Mouse (Mus musculus) testis, postnatal 14 days (tissue): ENCODE results near the gene Gse1.

Experiments used
- DNase-seq: peaks from one replicate; pipeline ENCODE4 v3.0.0; 2021; ENCODE audit warnings: low spot score

Gene Gse1

DNA sequence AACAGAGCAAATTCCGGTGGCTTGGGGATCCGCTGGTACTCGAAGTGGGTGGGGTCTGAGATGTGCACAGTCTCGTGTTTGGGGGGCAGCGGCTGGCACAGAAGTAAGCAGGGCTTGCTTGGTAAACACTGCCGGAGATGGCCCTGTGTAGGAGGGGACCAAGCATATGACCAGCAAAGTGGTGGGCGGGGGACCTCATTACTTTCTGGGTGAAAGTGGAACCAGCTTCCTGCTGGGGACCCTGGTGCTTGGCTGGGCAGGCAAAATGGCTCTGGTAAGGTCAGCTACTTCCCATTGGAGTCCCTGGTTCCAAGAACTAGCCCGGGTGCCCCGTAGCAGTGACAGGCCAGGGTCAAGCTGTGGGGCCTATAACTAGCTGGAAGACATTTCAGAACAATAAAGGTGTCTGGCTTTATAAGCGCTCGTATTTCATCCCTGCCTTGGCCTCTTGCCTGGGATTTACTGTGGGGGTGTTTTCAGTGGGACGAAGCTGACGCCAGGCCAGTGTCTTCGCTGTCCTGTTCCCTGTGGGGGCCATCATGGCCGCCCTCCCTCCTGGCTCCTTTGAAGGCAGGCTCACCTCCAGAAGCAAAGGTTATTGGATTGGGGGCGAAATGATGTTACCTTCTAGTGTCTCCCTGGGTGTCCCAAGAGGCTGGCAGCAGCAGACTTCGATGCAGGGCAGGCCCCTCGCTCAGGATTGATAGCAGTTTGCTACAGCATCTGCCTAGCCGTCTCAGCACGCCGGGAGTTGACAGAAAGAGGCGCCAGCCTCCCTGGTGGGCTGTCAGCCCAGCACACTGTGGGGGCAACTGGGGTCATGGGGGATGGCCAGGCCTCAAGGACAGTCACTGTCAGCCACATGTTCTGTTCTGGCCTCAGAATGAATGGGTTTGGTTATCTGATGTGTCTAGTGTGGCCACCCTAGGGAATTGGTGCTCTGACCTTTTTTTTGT, 148.9 kb downstream of the Gse1 start:
- DNase-seq: no peak

DNA sequence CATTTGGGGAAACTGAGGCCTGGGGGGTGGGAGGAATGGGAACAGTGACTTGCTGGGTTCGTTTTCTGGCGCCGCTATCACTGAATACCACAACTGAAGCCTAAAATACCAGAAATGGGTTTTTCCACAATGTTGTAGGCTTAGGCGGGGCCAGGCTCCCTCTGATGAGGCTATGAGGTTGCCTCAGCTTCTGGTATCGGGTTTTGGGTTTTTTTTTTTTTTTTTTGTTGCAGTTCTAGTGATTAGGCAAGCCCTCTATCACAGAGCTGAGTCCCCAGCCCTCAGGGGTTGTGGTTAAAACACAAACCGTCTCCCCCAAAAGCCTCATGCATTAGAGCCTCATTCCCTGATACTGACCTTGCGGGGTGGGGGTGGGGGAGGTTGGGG, 149.5 kb downstream of the Gse1 start:
- no peak for DNase-seq

DNA sequence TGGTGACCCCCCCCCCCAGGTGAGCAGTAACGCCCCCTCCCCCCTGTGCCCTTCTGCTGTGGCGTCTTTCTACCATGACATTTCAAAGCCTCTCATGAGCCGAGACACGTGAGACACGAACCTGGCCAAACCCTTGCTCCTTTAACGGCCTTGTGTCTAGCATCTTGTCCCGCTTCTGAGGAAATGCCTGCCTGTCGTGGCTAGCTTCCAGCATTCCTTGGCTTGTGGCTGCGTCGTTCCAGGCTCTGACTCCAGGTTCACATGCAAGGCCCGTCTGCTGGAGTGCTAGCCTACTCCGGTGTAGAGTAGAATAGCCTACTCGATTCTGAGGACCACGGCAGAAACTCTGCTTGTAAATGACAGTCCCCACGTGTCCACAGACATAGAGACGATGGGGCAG, 150.1 kb downstream of the Gse1 start:
- no peak for DNase-seq

DNA sequence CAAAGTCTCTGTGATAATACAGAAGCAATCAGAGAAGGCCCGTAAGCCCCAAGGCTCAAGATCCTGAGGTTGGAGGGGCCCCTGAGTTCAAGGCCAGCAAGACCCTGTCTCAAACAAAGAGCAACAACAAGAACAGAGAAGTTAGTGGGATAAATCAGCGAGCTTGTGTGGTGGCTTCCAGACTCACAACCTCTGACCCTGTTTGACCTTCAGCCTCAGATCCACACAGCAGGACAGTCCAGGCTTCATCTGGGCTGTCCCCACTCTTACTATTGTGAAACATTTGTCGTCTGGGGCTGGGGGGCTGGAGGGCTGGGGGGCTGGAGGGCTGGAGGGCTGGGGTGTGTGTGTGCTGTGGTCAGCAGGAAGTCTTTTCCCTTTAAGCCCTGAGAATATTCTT, 150.8 kb downstream of the Gse1 start:
- DNase-seq: no peak

DNA sequence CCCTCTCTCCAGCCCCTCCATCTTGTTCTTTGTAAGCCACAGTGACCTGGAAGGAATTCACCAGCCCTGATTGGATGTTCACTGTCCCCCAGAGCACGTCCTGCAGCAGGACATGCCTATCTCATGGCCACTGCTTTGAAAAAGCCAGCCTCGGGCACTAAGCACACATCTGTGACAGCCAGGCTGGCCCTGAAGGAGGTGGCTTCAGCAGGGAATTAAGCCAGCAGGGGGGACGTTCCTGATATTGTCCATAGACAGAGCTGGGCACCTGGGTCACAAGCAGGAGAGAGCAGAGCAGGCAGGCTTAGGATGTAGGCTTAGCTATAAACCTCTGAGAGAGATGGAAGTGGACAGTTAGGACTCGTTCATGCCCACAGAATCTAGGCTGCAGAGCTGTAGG, 153.6 kb downstream of the Gse1 start:
- DNase-seq: no peak

DNA sequence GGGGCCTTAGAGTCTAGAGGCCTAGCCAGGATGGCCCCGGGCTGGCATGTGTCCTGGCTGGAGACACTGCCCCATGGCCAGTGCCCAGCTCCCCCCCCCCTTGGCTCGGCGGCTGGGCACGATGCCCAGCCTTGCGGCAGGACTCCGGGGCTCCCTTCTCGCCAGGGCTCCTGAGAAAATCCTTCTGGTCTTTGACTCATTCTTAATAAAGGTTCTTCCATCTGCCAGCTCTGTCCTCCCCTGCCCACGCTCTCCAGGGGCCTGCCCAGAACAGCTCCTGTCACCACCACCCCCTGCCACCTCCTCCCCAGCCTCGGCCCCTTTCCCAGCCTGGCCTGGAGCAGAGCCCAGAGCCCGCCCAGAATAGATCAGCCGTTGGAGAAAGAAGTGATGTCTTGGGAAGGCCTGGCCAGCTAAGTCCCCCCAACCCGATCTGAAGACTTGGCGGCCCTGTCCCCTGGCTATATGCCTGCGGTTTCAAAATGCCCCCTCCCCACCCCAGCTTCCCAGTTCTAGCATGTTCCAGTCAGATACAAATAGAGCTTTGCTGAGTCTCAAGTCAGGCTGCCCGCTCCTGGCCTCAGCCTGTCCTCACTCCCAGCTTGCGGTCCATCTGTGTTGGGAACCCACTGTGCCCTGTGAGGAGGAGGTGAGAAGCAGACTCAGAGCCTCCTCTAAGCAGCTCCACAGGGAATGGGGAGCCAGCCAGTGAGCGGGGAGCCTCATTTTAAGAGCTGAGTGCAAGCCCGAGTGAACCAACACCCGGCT, 154.4 kb downstream of the Gse1 start:
- DNase-seq: peak; percentile 80

DNA sequence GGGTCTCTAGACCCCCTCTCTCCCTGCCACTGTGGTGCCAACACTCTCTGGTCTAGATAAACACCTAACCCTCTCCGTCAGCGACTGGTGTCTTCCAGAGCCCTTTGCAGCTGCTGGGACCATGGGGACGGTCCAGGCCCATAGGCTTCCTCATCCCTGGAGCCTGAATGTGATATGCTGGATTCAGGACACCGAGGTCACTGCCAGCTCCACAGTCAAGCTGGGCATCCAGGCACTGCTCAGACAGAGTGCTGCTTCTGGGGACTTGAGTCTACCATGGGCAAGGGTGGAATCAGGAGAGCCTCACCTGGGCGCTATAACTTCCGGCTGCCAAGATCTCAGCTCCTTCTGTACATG, 154.9 kb downstream of the Gse1 start:
- no peak for DNase-seq

DNA sequence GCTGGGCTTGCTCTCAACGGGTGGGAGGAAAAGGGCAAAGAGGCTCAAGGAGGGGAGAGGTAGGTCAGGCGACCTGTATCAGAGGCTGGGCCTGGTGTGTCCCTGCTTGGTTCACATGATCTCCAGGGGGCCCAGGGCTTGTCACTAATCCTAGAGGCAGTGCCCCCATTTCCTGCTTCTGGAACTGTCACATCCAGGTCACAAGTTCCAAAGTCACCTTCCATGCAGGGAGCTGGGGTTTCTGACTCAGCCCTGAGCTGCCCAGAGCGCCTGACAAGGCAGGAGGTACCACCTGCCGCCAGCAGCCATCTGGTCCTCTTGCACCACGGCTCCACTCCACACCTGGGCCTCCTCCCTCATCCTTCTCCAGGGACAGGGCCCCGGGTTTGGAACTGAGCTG, 155.5 kb downstream of the Gse1 start:
- no peak for DNase-seq

DNA sequence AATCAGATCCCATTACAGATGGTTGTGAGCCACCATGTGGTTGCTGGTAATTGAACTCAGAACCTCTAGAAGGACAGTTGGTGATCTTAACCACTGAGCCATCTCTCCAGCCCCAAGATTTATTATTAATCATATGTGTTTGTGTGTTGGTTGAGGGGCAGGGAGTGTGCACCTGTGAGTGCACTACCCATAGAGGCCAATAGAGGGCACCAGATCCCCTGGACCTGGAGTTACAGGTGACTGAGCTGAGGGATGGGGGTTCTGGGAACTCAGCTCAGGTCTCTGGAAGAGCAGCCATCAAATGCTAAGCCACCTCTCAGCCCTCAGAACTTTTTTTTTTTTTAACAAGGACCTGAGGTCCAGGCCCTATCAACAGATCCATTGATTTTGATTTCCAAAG, 156.5 kb downstream of the Gse1 start:
- DNase-seq: no peak

DNA sequence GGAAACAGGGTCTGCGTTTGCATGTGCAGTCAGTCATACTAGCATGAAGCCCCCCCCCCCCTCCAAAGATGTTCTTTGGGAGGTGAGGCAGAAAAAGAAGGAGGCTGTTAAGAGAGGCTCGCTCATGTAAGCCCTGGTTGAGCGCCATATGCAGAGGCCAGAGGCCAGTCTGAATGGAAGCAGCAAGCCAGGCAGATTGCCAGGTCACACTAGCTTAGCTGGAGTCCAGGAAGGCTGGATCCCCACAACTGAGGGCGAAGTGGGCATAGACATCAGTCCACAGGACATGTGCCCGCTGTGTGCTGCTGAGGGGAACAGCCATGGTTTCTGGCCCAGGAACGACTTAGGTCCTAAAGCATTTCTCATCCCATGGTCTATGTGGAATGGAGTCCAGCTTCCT, 160.0 kb downstream of the Gse1 start:
- no peak for DNase-seq

DNA sequence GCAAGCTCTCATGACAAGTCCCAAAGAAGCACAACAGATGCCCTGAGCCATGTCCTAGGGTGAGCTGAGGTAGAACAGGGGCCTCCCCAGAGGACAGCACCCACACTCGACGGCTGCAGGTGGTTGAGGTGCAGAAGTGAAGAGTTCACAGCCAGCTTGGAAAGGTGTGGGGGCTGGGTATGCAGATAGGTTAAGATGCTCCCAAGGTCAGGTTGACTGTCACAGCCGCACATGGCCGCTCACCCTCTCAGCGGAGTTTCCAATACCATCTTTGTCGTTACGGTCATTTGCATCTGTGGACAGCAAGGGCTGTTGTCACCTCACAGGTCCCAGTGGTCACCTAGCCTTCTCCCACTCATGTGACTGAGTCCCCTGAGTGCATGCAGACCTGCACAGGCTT, 162.3 kb downstream of the Gse1 start:
- no peak for DNase-seq

DNA sequence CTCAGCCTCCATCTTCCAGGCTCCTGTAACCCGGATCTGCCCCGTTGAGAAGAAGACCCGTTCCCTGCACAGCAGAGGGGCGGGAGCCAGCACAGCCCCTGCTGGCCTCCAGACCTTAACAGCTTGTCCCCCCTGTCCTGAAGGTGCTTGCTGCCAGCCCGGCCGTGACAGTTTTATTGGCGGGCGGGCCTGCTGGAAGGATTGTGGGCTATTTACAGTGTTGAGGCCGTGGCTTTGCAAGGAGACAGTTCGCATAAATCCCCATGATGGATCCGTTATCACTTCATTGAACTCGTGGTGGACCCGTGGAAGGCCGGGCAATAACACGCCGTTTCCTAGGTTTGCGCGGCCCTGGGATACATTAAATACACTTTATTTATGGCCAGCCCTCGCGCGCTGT, 163.6 kb downstream of the Gse1 start:
- no peak for DNase-seq

DNA sequence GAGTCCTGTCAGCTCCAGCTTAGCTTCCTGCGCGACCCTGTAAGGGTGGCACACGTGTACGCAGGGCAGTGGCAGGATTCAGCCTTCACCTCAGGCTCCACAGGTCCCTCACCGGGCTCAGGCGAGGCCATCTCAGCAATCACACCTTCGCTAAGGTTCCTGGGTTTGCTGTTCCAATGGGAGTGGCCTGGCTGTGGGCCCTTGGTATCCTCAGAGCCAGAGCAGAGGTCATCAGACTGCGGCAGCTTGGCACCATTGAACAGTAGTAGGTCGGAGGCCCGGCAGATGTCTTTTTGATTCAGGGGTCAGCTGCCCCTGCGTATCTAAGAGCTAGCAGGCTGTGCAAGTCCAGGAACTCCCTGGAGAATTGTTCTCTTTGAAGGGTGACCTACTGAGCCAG, 164.8 kb downstream of the Gse1 start:
- no peak for DNase-seq

DNA sequence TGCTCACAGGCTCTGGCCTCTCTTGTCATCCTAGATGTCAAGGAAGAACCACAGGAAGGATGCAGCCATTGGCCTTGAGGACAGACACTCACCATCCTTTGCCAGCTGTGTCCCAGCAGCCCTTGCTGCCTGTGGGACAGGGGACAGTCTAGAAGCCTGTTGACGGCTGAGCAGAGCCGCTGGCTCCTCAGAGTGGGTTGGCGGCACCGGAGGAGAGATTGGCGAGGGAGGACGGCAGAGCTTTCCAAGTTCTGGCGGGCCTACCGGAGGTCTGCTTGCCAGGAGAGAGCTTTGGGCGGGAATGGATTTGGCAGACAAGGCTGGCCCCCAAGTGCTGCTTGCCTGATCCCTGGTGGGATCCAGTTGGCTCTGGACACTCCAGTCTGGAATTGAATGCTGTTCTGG, 165.6 kb downstream of the Gse1 start:
- DNase-seq: no peak

DNA sequence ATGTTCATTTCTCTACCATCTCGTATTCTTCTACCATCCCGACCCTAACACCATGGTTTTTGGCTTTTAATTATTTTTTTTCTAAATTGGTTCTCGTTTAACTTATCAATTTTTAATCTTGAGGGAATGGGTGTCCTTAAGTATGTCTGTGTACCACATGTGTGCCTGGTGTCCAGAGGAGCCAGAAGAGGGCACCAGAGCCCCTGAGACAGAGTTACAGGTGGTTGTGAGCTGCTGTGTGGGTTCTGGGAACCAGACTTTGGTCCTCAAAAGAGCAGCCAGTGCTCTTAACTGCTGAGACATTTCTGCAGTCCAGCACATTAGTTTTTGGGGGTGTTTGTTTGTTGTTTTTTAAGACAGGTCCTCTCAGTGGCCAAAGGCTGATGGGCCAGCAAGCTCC, 167.6 kb downstream of the Gse1 start:
- DNase-seq: no peak

DNA sequence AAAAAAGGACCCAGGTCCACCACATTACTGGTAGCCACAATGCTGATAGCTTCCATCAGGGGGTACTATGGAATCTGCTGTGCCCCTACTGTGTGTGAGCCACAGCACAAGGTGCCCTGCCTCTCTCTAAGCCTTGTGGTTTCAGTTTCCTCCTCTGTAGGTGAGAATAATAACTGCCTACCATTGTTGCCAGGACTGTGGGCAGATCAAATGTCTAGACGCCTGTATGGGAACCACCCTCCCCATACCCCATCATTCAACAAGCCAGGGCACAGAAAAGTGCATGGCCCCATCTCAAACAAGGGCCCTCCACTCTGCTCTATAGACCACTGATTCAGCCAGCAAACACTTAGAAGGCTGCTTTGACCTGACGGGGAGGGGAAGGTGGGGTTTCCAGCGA, 168.5 kb downstream of the Gse1 start:
- DNase-seq: no peak

DNA sequence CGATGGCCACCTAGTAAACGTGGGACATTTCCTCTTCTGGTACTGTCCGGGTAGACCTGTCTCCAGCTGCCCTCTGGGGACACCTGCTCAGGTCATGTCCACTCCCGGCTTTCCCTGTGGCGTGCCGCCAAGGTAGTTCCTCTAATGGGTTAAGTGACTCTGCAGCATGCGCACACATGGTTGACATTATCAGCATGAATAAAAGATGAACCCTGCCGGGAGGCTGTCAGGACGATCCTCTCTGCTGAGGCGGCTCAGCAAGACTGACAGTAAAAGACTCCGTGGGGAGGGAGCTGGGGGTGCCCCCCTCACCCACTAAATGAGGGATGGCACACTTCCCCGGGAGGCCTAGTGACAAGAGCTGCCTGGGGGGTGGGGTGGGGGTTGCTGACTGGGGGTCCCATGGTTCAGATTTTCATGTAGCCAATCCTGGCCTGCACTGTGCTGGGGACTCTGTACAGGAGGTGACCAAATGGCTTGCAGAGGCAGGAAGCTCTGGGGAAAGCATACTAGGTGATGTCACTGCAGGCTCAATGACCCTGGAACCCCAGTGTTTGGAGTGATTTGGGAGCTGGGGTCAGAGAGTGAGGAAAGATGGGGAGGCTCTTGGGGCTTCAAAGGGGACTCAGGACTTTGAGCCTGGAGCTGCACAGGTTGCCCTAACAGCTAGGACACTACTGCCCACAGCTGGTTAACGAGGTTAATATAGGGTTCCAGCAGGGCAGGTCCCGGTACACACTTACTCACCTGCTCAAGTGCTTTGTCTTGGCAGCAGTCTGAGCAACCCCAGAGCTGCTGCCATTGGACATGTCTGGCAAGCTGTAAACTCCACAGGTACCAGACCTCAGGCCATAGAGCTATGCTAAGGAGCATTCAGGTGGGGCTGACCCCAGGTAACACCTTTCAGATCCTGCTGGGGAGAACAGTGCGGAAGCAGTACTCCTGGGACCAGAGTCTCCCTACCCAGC, 169.5 kb downstream of the Gse1 start:
- DNase-seq: no peak

DNA sequence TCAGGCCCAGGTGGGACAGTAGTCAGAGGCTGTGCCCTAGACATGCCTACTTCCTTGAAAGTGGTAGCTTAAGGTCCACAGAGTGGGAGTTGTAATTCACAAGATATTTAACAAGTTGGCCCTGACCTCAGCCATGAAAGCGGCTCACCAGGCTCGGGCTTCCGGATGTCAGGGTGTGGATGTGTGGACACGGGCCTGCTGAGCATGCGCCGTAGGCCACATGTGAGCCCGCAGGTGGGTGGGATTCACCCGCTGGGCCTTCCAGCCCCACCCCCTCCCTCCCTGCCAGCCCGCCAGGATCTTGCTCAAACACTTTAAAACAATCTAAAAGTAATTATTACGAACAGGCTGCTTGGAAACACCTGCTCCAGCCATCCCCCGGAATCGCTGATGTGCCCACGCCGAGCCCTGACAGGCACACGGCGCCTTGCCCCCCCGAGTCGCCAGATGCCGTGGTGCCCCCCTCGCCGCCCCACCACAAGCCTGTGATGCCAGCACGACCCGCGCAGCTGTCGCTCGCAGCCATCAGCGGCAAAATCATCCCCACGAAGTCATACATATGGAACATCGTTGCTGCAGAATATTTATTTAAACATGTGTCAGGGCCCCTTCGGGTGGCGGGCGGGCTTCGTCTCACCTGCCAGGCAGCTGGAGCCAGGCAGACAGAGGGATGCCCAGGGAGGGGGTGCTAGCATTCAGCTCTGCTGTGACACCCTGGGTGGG, 171.1 kb downstream of the Gse1 start:
- DNase-seq: no peak

DNA sequence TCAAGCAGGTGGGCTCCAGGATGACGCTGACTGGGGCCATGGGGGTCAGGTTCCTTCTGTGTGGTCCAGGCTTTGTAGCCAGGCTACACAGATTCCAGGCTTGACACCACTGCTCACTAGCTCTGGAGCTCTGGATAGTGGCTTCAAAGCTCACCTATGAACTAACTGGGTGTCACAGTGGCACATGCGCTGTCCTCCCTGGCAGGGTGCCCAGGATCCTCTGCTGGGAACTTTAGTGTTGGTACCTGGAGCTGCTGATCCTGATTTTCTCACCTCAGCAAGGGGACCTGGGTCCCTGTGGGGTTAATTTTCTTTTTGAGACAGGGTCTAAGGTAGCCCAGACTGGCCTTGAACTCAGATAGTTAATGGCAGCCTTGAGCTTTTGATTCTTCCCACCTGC, 173.0 kb downstream of the Gse1 start:
- no peak for DNase-seq

DNA sequence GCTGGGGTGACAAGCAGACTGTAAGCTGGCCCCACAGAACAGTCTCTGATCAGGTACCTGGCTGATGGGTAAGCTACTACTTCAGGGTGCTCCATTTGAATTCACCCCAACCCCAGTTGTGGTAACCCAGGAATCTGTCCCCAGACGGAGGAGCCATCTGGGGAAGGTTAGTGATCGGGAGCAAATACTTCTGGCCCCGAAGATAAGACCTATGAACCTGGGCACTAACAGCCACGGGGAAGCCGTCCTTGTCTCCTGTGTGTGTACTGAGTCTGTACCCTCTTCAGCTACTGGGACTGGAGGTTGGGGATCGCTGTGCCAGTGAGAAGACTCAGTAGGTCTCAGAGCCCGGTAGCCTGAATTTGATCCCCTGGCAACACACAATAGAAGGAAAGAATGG, 173.5 kb downstream of the Gse1 start:
- DNase-seq: no peak

DNA sequence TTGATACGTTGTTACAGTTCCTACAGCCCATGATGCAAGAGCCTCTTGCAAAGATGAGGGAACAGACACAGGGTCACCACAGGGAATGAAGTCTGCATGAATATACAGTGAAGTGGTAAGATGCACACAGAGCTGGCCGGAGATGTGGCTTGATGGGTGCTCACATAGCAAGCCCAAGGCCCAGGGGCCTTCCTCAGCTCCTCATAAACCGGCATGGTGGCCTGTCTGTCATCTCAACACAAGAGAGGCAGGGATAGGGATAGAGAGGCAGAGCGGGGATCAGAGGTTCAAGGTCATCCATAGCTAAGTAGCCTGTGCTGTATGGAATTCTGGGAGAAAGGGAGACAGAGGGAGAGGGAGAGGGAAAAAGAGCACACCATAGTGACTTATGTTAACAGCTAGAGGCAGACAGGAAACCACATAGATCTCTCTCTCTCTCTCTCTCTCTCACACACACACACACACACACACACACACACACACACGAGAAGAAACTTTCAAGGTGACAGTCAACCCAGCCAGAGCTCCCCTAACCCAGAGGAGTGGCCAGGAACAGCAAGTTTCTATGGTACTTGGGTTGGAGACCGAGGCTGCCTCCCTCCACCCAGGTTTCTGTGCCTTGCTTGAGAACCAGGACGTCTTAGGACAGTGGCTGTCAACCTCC, 175.5 kb downstream of the Gse1 start:
- DNase-seq: peak; percentile 61
